Mouse (Mus musculus): Measurements from ENCODE around the gene Usp34. TPM values are rescaled to one million over a fixed set of nuclear protein-coding genes. Genes with fewer than 3 reads are reported as not detected.
"Not testable (repeated sequence)": the region's sequence is repeated elsewhere in the genome, so short reads cannot be mapped to it uniquely, and the experiment has no call there.

Gene Usp34
- polyA plus RNA-seq, 1 experiment: 30.3 TPM

DNA sequence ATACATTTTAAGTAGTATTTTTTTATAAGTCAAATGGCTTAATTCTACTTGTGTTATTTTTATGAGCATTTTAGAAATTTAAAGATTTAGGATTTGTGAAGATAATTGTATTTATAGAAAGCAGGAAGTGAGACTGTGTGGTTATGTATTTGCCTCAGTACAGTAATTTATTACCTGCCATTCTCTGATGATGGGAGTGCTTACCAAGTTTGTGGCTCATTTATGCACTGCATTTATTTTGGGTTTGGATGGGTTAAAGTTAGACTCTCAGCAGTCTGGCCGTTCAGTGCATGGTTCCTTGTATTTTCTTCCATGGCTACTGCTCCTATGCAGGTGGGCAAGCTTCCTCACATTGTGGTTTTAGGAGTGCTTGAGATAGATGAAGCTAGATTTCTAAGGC, 28.5 kb downstream of the Usp34 start:
- no peak overlapping the region for H3K4me3 ChIP-seq (ENCODE audit: insufficient read depth, low read length)
- no peak overlapping the region for H3K27ac ChIP-seq (ENCODE audit: insufficient read depth, low read depth, low read length)
- TF ChIP-seq CTCF (IDR thresholded peaks at IDR 0.05; ENCODE audit: low read depth, low read length): no peak
- TF ChIP-seq POLR2A (IDR thresholded peaks at IDR 0.05; ENCODE audit: borderline replicate concordance, low read depth, low read length): no peak
- peaks cover 23% of the 10 kb centered on the region for H3K4me1 ChIP-seq (ENCODE audit: control insufficient read depth, insufficient read depth, low read length)

DNA sequence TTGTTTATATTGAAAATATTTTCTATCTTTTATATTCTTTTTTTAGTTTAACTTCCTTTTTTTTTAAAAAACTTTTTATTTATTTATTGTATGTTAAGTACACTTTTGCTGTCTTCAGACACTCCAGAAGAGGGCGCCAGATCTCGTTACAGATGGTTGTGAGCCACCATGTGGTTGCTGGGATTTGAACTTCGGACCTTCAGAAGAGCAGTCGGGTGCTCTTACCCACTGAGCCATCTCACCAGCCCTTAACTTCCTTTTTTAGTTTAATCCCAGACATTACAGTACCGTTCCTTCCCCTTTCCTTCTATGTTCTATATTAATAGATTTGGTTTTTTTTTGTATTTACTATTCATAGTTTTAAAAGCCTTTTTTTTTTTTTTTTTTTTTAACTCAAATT, 50.5 kb downstream of the Usp34 start:
- H3K4me1 ChIP-seq (ENCODE audit: control insufficient read depth, insufficient read depth, low read length); H3K4me3 ChIP-seq (ENCODE audit: insufficient read depth, low read length); H3K27ac ChIP-seq (ENCODE audit: insufficient read depth, low read depth, low read length): not testable (repeated sequence)

DNA sequence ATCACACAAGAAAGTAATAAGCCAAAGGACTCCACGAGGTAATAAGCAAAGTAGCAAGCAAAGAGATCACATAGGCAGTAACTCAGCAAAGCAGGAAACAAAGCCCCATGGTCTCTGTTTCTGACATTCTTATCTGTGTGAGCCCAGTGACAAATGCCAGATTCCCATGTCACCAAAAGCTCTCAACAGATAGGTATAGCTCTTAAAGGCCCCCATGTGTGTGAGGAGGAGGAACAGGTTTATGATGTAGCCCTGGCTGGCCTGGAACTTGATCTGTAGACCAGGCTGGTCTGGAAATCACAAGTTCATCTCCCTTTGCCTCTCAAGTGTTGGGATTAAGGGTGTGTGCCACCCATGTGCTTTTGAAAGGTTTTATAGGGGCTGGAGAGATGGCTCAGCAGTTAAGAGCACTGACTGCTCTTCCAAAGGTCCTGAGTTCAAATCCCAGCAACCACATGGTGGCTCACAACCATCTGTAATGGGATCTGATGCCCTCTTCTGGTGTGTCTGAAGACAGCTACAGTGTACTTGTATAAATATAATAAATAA, 53.1 kb downstream of the Usp34 start:
- not testable (repeated sequence) for H3K27ac ChIP-seq (ENCODE audit: insufficient read depth, low read depth, low read length); H3K4me1 ChIP-seq (ENCODE audit: control insufficient read depth, insufficient read depth, low read length); H3K4me3 ChIP-seq (ENCODE audit: insufficient read depth, low read length)

DNA sequence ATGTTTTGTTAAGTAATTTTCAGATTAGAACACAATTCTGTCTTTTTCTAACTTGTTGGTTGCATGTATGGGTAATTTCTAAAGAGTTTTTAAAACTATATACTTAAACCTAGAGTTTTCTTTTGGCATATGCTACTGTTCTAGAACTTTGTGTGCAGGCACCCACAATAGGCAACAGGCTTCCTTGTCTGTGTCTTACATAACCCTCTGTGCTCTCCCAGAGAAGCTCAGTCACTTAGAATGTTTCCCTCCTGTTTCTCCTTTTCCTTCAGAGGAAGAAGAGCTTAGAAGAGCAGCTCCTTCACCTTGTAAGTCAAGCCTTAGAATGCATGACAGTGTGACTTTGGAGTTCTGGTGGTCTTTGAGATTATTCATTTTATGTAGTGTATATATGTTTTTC, 55.6 kb downstream of the Usp34 start:
- H3K4me3 ChIP-seq (ENCODE audit: insufficient read depth, low read length): no peak overlapping the region
- no peak for TF ChIP-seq POLR2A (IDR thresholded peaks at IDR 0.05; ENCODE audit: borderline replicate concordance, low read depth, low read length)
- no peak for TF ChIP-seq CTCF (IDR thresholded peaks at IDR 0.05; ENCODE audit: low read depth, low read length)
- no peak overlapping the region for H3K27ac ChIP-seq (ENCODE audit: insufficient read depth, low read depth, low read length)
- H3K4me1 ChIP-seq (ENCODE audit: control insufficient read depth, insufficient read depth, low read length): no peaks in the 10 kb centered on the region

DNA sequence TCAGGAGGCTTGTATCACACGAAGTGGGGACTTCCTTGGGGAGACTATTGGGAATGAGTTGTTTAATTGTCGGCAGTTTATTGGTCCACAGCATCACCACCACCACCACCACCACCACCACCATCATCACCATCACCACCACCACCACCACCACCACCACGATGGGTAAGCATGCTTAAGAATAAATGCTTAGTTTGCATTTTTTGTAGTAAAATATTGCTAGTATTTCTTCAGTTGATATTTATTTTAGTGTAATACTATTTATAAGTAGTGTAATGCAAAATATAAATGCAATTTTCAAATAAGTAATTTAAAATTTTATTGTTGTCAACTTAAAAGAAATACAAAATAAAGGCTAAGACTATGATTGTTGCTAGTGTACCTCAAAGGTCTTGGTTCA, 57.7 kb downstream of the Usp34 start:
- no peaks in the 10 kb centered on the region for H3K4me1 ChIP-seq (ENCODE audit: control insufficient read depth, insufficient read depth, low read length)
- TF ChIP-seq POLR2A (IDR thresholded peaks at IDR 0.05; ENCODE audit: borderline replicate concordance, low read depth, low read length): no peak
- no peak for TF ChIP-seq CTCF (IDR thresholded peaks at IDR 0.05; ENCODE audit: low read depth, low read length)

DNA sequence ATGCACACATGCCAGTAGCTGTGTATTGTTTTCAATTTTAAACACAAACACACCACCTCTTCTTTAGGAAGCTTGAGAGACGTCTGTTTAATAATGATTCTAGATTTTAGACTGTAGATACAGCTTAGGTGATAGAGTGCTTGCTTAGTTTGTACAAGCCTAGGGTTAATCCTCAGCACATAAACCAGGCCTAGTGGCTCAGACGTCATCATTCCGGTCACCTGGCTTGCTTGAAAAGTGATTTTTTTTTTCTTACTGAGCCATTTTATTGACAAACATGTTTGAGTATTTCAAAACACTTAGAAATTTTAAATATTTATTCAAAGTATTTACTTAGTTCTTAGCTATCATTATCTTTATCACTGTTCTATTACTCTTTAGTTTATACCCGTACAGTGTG, 65.3 kb downstream of the Usp34 start:
- Histone ChIP-seq H3K4me1 (ENCODE audit: control insufficient read depth, insufficient read depth, low read length) (no peaks in the 10 kb centered on the region), H3K27ac (ENCODE audit: insufficient read depth, low read depth, low read length) (no peak overlapping the region), H3K4me3 (ENCODE audit: insufficient read depth, low read length) (no peak overlapping the region)
- TF ChIP-seq CTCF (IDR thresholded peaks at IDR 0.05; ENCODE audit: low read depth, low read length) (no peak), POLR2A (IDR thresholded peaks at IDR 0.05; ENCODE audit: borderline replicate concordance, low read depth, low read length) (no peak)

More for the DNA sequence above, 57.7 kb downstream of the Usp34 start:
- Histone ChIP-seq H3K4me3 (ENCODE audit: insufficient read depth, low read length) (no peak overlapping the region), H3K27ac (ENCODE audit: insufficient read depth, low read depth, low read length) (no peak overlapping the region)

DNA sequence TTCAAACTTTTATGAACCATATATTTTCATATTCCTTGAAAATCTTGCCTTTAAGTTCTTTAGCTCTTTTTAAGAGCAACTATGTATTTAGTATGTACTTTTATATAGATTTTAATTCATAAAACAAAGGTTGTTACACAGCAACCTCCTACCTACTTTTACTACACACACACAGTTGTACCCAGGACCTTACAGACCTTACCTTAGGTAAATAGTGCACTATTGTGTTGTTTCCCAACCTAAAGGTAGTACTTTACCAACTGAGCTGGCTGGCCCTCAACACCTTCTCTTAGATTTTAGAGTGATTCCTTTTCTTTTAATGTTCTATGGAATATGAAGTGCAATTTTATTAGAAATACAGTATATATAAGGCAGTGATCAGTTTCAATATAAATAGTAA, 65.8 kb downstream of the Usp34 start:
- TF ChIP-seq POLR2A (IDR thresholded peaks at IDR 0.05; ENCODE audit: borderline replicate concordance, low read depth, low read length): no peak
- no peak for TF ChIP-seq CTCF (IDR thresholded peaks at IDR 0.05; ENCODE audit: low read depth, low read length)
- H3K4me3 ChIP-seq (ENCODE audit: insufficient read depth, low read length): no peak overlapping the region
- H3K4me1 ChIP-seq (ENCODE audit: control insufficient read depth, insufficient read depth, low read length): no peaks in the 10 kb centered on the region
- no peak overlapping the region for H3K27ac ChIP-seq (ENCODE audit: insufficient read depth, low read depth, low read length)

DNA sequence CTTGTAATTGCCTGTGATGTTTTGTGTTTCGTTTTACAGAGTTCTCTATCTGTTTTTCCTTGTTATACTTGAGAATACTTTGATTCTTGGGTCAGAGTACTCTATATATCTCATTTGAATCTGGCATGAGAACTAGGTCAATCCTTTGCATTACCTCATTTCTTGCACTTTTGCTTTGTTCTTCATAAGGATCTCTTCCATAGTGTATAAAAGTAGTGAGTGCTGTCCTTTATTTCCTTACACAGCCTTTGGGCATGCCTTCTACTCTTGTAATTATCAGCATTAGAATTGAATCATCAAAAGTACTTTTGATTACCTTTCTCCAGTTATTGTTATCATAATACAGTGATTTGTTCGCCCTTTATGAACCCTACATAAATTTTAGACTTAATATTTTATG, 73.4 kb downstream of the Usp34 start:
- Histone ChIP-seq H3K27ac (ENCODE audit: insufficient read depth, low read depth, low read length) (no peak overlapping the region), H3K4me3 (ENCODE audit: insufficient read depth, low read length) (no peak overlapping the region), H3K4me1 (ENCODE audit: control insufficient read depth, insufficient read depth, low read length) (no peaks in the 10 kb centered on the region)
- no peak for TF ChIP-seq POLR2A (IDR thresholded peaks at IDR 0.05; ENCODE audit: borderline replicate concordance, low read depth, low read length)
- TF ChIP-seq CTCF (IDR thresholded peaks at IDR 0.05; ENCODE audit: low read depth, low read length): no peak

DNA sequence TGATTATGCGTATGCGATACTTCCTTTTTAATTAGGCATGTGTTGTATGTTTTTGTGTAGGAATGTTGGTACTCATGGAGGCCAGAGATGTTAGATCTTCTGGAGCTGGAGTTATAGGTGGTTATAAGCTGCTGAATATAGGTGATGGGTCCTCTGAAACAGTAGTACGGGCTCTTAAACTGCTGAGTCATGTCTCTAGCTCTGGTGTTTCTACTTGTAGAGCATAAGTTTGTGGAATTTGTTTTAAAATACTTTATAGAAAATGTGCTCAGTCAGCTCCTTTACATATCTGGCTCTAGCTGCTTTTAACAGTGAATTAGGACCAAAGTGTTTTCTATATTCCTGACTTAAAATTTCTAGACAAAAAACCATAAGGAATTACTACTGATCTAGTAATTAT, 73.9 kb downstream of the Usp34 start:
- H3K27ac ChIP-seq (ENCODE audit: insufficient read depth, low read depth, low read length): no peak overlapping the region
- H3K4me1 ChIP-seq (ENCODE audit: control insufficient read depth, insufficient read depth, low read length): no peaks in the 10 kb centered on the region
- TF ChIP-seq CTCF (IDR thresholded peaks at IDR 0.05; ENCODE audit: low read depth, low read length) (no peak), POLR2A (IDR thresholded peaks at IDR 0.05; ENCODE audit: borderline replicate concordance, low read depth, low read length) (no peak)
- no peak overlapping the region for H3K4me3 ChIP-seq (ENCODE audit: insufficient read depth, low read length)

DNA sequence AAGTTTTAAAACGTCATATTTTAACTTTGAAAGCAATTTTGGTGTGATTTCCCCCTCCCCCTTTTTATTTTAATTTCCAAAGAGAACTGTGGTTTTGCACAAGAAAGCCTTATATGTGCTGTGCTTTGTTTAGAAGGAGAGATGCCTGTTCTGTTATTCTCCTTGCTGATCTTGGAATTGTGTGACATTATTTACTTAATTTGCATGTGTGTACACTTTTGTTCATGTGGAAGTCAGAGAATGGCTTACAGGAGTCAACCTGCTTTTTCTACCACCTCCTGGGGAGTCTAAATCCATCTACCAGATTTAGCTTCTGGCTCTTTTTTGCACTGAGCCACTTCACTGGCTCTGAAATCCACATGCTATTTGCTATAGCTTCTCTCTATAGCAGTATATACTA, 76.1 kb downstream of the Usp34 start:
- TF ChIP-seq POLR2A (IDR thresholded peaks at IDR 0.05; ENCODE audit: borderline replicate concordance, low read depth, low read length): no peak
- Histone ChIP-seq H3K4me3 (ENCODE audit: insufficient read depth, low read length) (no peak overlapping the region), H3K4me1 (ENCODE audit: control insufficient read depth, insufficient read depth, low read length) (no peaks in the 10 kb centered on the region), H3K27ac (ENCODE audit: insufficient read depth, low read depth, low read length) (no peak overlapping the region)

DNA sequence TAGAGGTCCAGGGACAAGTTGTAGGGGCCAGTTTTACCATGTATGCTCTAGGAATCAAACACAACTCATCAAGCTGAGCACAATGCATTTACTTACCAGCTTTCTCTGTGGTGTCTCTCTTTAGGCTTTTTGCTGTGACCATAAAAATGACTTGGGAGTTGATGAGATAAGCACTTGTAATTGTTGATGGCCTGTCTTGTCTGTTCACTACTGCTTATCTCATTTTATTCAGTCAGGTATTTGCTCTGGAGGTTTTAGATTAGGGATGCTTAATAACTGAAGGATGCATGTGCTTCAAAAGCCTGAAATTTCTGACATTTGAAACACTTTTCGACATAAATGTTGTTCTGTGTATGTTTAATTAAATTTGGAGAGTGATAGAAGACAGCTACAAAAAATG, 83.0 kb downstream of the Usp34 start:
- Histone ChIP-seq H3K4me1 (ENCODE audit: control insufficient read depth, insufficient read depth, low read length) (no peaks in the 10 kb centered on the region), H3K4me3 (ENCODE audit: insufficient read depth, low read length) (no peak overlapping the region), H3K27ac (ENCODE audit: insufficient read depth, low read depth, low read length) (no peak overlapping the region)
- TF ChIP-seq CTCF (IDR thresholded peaks at IDR 0.05; ENCODE audit: low read depth, low read length): no peak
- TF ChIP-seq POLR2A (IDR thresholded peaks at IDR 0.05; ENCODE audit: borderline replicate concordance, low read depth, low read length): no peak
